Mouse (Mus musculus): ENCODE measurements around the gene Glrx5. TPM values are rescaled to one million over a fixed set of nuclear protein-coding genes. Genes with fewer than 3 reads are reported as not detected.

Gene Glrx5
- polyA plus RNA-seq, 1 experiment from 2014 or later = 188 TPM

- H3K4me1 ChIP-seq (replicated peaks; ENCODE audit: control insufficient read depth, insufficient read depth, low read length) = no peaks in the 10 kb centered on the region
- 77% methylated on average over 5 of the region's 5 CpGs for WGBS
- no peak overlapping the region for H3K4me3 ChIP-seq (ENCODE audit: low read depth, low read length)
- H3K27me3 ChIP-seq (ENCODE audit: control insufficient read depth, insufficient read depth, low read length) = no peaks in the 10 kb centered on the region
- no peaks in the 10 kb centered on the region for H3K9me3 ChIP-seq (ENCODE audit: control insufficient read depth, low read length)
- no peak for DNase-seq (ENCODE audit: low spot score)
- no peak overlapping the region for H3K9ac ChIP-seq (ENCODE audit: low read length)
- H3K36me3 ChIP-seq (ENCODE audit: control insufficient read depth, insufficient read depth, low read length) = no peaks in the 10 kb centered on the region
- no peak overlapping the region for H3K27ac ChIP-seq (ENCODE audit: low read depth, low read length)
- ATAC-seq (replicated peaks; ENCODE audit: low FRiP score) = no peak
- no peak overlapping the region for H3K4me2 ChIP-seq (ENCODE audit: low read depth, low read length, severe bottlenecking)
These were observed 51.7 kb downstream of the Glrx5 start for GRCm38 (mm10) chr12:105084171-105084570.

GRCm38 (mm10) chr12:105084816-105085215 is 52.3 kb downstream of the Glrx5 start:
- Histone ChIP-seq H3K36me3 (ENCODE audit: control insufficient read depth, insufficient read depth, low read length) (no peaks in the 10 kb centered on the region), H3K9ac (ENCODE audit: low read length) (no peak overlapping the region), H3K4me3 (ENCODE audit: low read depth, low read length) (no peak overlapping the region), H3K4me2 (ENCODE audit: low read depth, low read length, severe bottlenecking) (no peak overlapping the region), H3K27me3 (ENCODE audit: control insufficient read depth, insufficient read depth, low read length) (no peaks in the 10 kb centered on the region), H3K4me1 (replicated peaks; ENCODE audit: control insufficient read depth, insufficient read depth, low read length) (no peaks in the 10 kb centered on the region), H3K27ac (ENCODE audit: low read depth, low read length) (no peak overlapping the region), H3K9me3 (ENCODE audit: control insufficient read depth, low read length) (no peaks in the 10 kb centered on the region)
- WGBS = 78% methylated on average over 6 of the region's 6 CpGs
- DNase-seq (ENCODE audit: low spot score) = no peak
- no peak for ATAC-seq (replicated peaks; ENCODE audit: low FRiP score)

GRCm38 (mm10) chr12:105085296-105085695 is 52.8 kb downstream of the Glrx5 start:
- 78% methylated on average over 12 of the region's 12 CpGs for WGBS

DNA sequence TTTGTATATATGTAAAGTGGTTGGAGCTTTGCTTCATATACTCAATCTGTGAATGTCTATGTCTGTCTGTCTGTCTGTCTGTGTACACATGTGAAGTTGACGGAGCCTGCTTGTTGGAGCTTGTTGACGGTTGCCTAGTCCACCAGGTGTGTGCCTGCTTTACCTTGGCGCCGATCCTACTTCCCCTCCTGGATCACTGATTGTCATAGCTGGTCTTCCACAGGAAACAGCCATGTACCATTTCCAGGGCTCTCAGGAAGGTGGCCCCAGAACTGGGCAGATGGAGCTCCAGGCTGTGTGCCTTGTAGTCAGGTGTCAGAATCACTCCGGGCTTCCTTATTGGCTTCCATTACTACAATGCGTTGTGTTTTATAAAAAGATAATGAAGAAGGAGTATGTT is 54.3 kb downstream of the Glrx5 start:
- Histone ChIP-seq H3K36me3 (ENCODE audit: control insufficient read depth, insufficient read depth, low read length) (no peaks in the 10 kb centered on the region), H3K4me1 (replicated peaks; ENCODE audit: control insufficient read depth, insufficient read depth, low read length) (no peaks in the 10 kb centered on the region), H3K9me3 (ENCODE audit: control insufficient read depth, low read length) (no peaks in the 10 kb centered on the region), H3K27me3 (ENCODE audit: control insufficient read depth, insufficient read depth, low read length) (no peaks in the 10 kb centered on the region), H3K4me2 (ENCODE audit: low read depth, low read length, severe bottlenecking) (no peak overlapping the region), H3K9ac (ENCODE audit: low read length) (no peak overlapping the region), H3K27ac (ENCODE audit: low read depth, low read length) (no peak overlapping the region), H3K4me3 (ENCODE audit: low read depth, low read length) (no peak overlapping the region)
- no peak for ATAC-seq (replicated peaks; ENCODE audit: low FRiP score)
- DNase-seq (ENCODE audit: low spot score) = no peak
- WGBS = 92% methylated on average over 6 of the region's 6 CpGs

More at GRCm38 (mm10) chr12:105085296-105085695, 52.8 kb downstream of the Glrx5 start:
- ATAC-seq (replicated peaks; ENCODE audit: low FRiP score) (no peak), DNase-seq (ENCODE audit: low spot score) (no peak)
- no peaks in the 10 kb centered on the region for H3K4me1 ChIP-seq (replicated peaks; ENCODE audit: control insufficient read depth, insufficient read depth, low read length)
- H3K4me2 ChIP-seq (ENCODE audit: low read depth, low read length, severe bottlenecking) = no peak overlapping the region
- no peak overlapping the region for H3K27ac ChIP-seq (ENCODE audit: low read depth, low read length)
- no peaks in the 10 kb centered on the region for H3K36me3 ChIP-seq (ENCODE audit: control insufficient read depth, insufficient read depth, low read length)
- no peaks in the 10 kb centered on the region for H3K9me3 ChIP-seq (ENCODE audit: control insufficient read depth, low read length)
- no peak overlapping the region for H3K9ac ChIP-seq (ENCODE audit: low read length)
- H3K4me3 ChIP-seq (ENCODE audit: low read depth, low read length) = no peak overlapping the region
- H3K27me3 ChIP-seq (ENCODE audit: control insufficient read depth, insufficient read depth, low read length) = no peaks in the 10 kb centered on the region

- H3K9me3 ChIP-seq (ENCODE audit: control insufficient read depth, low read length) = no peaks in the 10 kb centered on the region
- WGBS = 81% methylated on average over 3 of the region's 3 CpGs
- no peak overlapping the region for H3K4me2 ChIP-seq (ENCODE audit: low read depth, low read length, severe bottlenecking)
- H3K27me3 ChIP-seq (ENCODE audit: control insufficient read depth, insufficient read depth, low read length) = no peaks in the 10 kb centered on the region
- no peak overlapping the region for H3K9ac ChIP-seq (ENCODE audit: low read length)
- H3K36me3 ChIP-seq (ENCODE audit: control insufficient read depth, insufficient read depth, low read length) = no peaks in the 10 kb centered on the region
- no peak overlapping the region for H3K27ac ChIP-seq (ENCODE audit: low read depth, low read length)
- H3K4me1 ChIP-seq (replicated peaks; ENCODE audit: control insufficient read depth, insufficient read depth, low read length) = no peaks in the 10 kb centered on the region
- no peak overlapping the region for H3K4me3 ChIP-seq (ENCODE audit: low read depth, low read length)
- ATAC-seq (replicated peaks; ENCODE audit: low FRiP score) (no peak), DNase-seq (ENCODE audit: low spot score) (no peak)
These were observed 54.9 kb downstream of the Glrx5 start for GRCm38 (mm10) chr12:105087353-105087752.

GRCm38 (mm10) chr12:105089231-105089630 is 56.7 kb downstream of the Glrx5 start:
- WGBS = 39% methylated on average over 5 of the region's 5 CpGs
- H3K27ac ChIP-seq (ENCODE audit: low read depth, low read length) = no peak overlapping the region
- peaks cover 4% of the 10 kb centered on the region; the same call in 1 of the 2 replicates for H3K4me1 ChIP-seq (replicated peaks; ENCODE audit: control insufficient read depth, insufficient read depth, low read length)
- no peaks in the 10 kb centered on the region for H3K9me3 ChIP-seq (ENCODE audit: control insufficient read depth, low read length)
- no peaks in the 10 kb centered on the region for H3K36me3 ChIP-seq (ENCODE audit: control insufficient read depth, insufficient read depth, low read length)
- ATAC-seq (replicated peaks; ENCODE audit: low FRiP score) (no peak; the same call in 1 of the 2 replicates), DNase-seq (ENCODE audit: low spot score) (no peak)
- H3K4me2 ChIP-seq (ENCODE audit: low read depth, low read length, severe bottlenecking) = no peak overlapping the region
- no peak overlapping the region for H3K4me3 ChIP-seq (ENCODE audit: low read depth, low read length)
- H3K9ac ChIP-seq (ENCODE audit: low read length) = no peak overlapping the region
- no peaks in the 10 kb centered on the region for H3K27me3 ChIP-seq (ENCODE audit: control insufficient read depth, insufficient read depth, low read length)

DNA sequence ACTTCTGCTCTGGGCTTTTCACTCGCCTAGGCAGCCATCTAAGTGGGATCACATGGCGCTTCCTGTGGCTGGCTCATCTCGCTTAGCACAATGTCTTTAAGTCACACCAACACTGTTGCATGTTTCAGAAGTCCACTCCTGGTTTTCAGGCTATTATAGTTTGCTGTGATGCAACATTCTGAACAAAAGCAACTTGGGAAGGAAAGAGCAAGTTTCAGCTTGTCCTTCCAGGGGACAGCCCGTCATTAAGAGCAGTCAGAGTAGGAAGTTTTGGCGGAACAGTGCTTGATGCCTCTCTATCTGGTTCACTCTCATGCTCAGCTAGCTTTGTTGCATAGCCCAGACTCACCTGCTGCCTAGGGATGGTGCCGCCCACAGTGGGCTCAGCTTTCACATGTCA is 59.1 kb downstream of the Glrx5 start:
- no peaks in the 10 kb centered on the region for H3K27me3 ChIP-seq (ENCODE audit: control insufficient read depth, insufficient read depth, low read length)
- no peaks in the 10 kb centered on the region for H3K9me3 ChIP-seq (ENCODE audit: control insufficient read depth, low read length)
- no peak overlapping the region for H3K27ac ChIP-seq (ENCODE audit: low read depth, low read length)
- no peak for DNase-seq (ENCODE audit: low spot score)
- no peak overlapping the region for H3K4me3 ChIP-seq (ENCODE audit: low read depth, low read length)
- no peak for ATAC-seq (replicated peaks; ENCODE audit: low FRiP score)
- no peak overlapping the region for H3K9ac ChIP-seq (ENCODE audit: low read length)
- no peak overlapping the region for H3K4me2 ChIP-seq (ENCODE audit: low read depth, low read length, severe bottlenecking)
- no peaks in the 10 kb centered on the region for H3K36me3 ChIP-seq (ENCODE audit: control insufficient read depth, insufficient read depth, low read length)
- peaks cover 4% of the 10 kb centered on the region; the same call in 1 of the 2 replicates for H3K4me1 ChIP-seq (replicated peaks; ENCODE audit: control insufficient read depth, insufficient read depth, low read length)
- WGBS = 87% methylated on average over 6 of the region's 6 CpGs

Small RNA genes within 50 kb of the gene (microRNA-seq; reads per million reads assigned to microRNA genes)
- gene Mir3069 (ENCODE audit: insufficient number of aligned reads) = 3.4 reads per million

Other genes with a start within 250 kb of the Glrx5 start
- 2.8 and 3.2 TPM in 2 replicates for gene Clmn, start 167.6 kb upstream of the Glrx5 start, polyA plus RNA-seq (2014; fragmentation: Nextera tagmentation; extraction: Ambion mirVana)
- gene Syne3, start 22.9 kb upstream of the Glrx5 start, polyA plus RNA-seq (2014; fragmentation: Nextera tagmentation; extraction: Ambion mirVana) = 0.20 and 0.28 TPM in 2 replicates
- not detected in 2 replicates for gene Tcl1b2, start 113.3 kb downstream of the Glrx5 start, polyA plus RNA-seq (2014; fragmentation: Nextera tagmentation; extraction: Ambion mirVana)
- gene Tcl1b1, start 127.0 kb downstream of the Glrx5 start, polyA plus RNA-seq (2014; fragmentation: Nextera tagmentation; extraction: Ambion mirVana) = not detected in 2 replicates
- not detected in 2 replicates for gene Tcl1b5, start 143.7 kb downstream of the Glrx5 start, polyA plus RNA-seq (2014; fragmentation: Nextera tagmentation; extraction: Ambion mirVana)
- gene Tcl1b3, start 158.4 kb downstream of the Glrx5 start, polyA plus RNA-seq (2014; fragmentation: Nextera tagmentation; extraction: Ambion mirVana) = not detected in 2 replicates
- gene Tcl1b4, start 169.3 kb downstream of the Glrx5 start, polyA plus RNA-seq (2014; fragmentation: Nextera tagmentation; extraction: Ambion mirVana) = not detected in 2 replicates
- not detected in 2 replicates for gene Tcl1, start 190.1 kb downstream of the Glrx5 start, polyA plus RNA-seq (2014; fragmentation: Nextera tagmentation; extraction: Ambion mirVana)

All from forebrain, embryonic 11.5 days (tissue).